Mouse (Mus musculus): ENCODE measurements around the gene Urod. TPM values are rescaled to one million over a fixed set of nuclear protein-coding genes. Genes with fewer than 3 reads are reported as not detected.

The Urod gene
- polyA plus RNA-seq, 2 experiments = 78.5 to 79.2 TPM

DNA sequence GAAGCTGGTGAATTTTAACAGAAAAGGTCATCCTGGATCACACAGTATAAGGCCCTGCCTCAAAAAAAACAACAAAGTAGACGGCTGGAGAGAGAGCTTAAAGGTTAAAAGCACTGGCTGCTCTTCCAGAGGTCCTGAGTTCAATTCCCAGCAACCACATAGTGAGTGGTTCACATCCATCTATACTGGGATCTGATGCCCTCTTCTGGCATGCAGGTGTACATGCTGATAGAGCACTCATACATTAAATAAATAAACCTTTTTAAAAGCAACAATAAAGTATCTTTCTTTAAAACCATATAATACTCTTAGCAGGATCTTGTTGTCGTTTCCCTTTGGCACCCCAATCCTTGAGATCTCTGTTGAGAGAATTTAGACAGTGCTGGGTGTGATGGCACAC, 17.7 kb downstream of the Urod start:
- DNase-seq (ENCODE audit: low spot score) (no peak), ATAC-seq (ENCODE audit: low FRiP score, low read depth) (no peak)
- TF ChIP-seq POLR2A (IDR thresholded peaks at IDR 0.05; ENCODE audit: borderline replicate concordance, extremely low read depth, insufficient read depth, insufficient read length) = no peak
- WGBS = 64% methylated on average over 2 of the region's 2 CpGs
- H3K4me2 ChIP-seq (replicated peaks; ENCODE audit: low read depth, low read length, severe bottlenecking) = no peak overlapping the region
- H3K27ac ChIP-seq (replicated peaks; ENCODE audit: low read depth, low read length) = no peak overlapping the region
- no peak overlapping the region for H3K9ac ChIP-seq (ENCODE audit: low read depth, low read length, severe bottlenecking)
- H3K4me1 ChIP-seq (ENCODE audit: control insufficient read depth, insufficient read depth, low read length) = no peaks in the 10 kb centered on the region
- no peak overlapping the region for H3K4me3 ChIP-seq (replicated peaks; ENCODE audit: low read length)
- H3K9me3 ChIP-seq (ENCODE audit: control insufficient read depth, low read length) = no peaks in the 10 kb centered on the region
- no peaks in the 10 kb centered on the region for H3K27me3 ChIP-seq (ENCODE audit: control insufficient read depth, insufficient read depth, low read length)
- H3K36me3 ChIP-seq (ENCODE audit: control insufficient read depth, insufficient read depth, low read length) = no peaks in the 10 kb centered on the region

DNA sequence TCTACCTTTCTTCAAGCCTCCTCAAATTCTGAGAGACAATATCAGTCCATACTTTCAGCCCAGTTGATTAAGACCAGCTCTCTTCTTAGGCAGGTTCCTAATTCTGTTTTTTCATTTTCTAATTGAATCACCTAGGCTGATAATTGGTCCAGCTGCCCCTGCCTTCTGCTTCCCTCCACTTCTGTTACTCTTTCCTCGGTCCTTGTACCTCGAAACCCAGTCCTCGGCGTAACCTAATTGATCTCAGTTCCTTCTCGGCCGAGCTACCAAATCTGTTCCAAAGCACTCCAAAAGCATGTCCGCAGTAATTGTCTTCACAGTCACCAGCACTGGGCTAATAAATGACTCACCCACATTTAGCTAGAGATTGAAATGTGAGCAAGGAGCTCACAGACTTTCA, 39.3 kb downstream of the Urod start:
- Histone ChIP-seq H3K36me3 (ENCODE audit: control insufficient read depth, insufficient read depth, low read length) (no peaks in the 10 kb centered on the region), H3K27me3 (ENCODE audit: control insufficient read depth, insufficient read depth, low read length) (no peaks in the 10 kb centered on the region), H3K4me3 (replicated peaks; ENCODE audit: low read length) (no peak overlapping the region), H3K4me2 (replicated peaks; ENCODE audit: low read depth, low read length, severe bottlenecking) (no peak overlapping the region), H3K9ac (ENCODE audit: low read depth, low read length, severe bottlenecking) (no peak overlapping the region), H3K4me1 (ENCODE audit: control insufficient read depth, insufficient read depth, low read length) (no peaks in the 10 kb centered on the region), H3K9me3 (ENCODE audit: control insufficient read depth, low read length) (no peaks in the 10 kb centered on the region), H3K27ac (replicated peaks; ENCODE audit: low read depth, low read length) (no peak overlapping the region)
- no peak for TF ChIP-seq POLR2A (IDR thresholded peaks at IDR 0.05; ENCODE audit: borderline replicate concordance, extremely low read depth, insufficient read depth, insufficient read length)
- DNase-seq (ENCODE audit: low spot score) (no peak), ATAC-seq (ENCODE audit: low FRiP score, low read depth) (no peak)
- 74% methylated on average over 7 of the region's 7 CpGs for WGBS

DNA sequence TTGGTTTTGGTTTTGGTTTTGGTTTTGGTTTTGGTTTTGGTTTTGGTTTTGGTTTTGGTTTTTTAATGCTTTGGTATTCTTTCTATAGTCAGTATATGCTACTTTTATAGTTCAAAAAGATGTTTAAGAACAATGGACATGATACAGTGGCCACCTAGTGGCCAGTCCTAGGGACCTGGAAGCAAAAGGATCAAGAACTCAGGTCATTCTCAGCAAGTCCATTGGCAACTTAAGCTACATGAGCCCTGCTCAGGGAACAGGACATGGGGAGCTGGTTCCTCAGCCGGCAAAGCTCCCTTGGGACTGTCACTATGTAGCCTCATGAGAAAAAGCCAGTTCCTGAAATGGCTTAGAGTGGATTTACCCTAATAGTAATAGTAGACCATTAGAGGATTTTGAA, 42.6 kb downstream of the Urod start:
- H3K27ac ChIP-seq (replicated peaks; ENCODE audit: low read depth, low read length) = no peak overlapping the region
- no peak overlapping the region for H3K4me3 ChIP-seq (replicated peaks; ENCODE audit: low read length)
- H3K4me1 ChIP-seq (ENCODE audit: control insufficient read depth, insufficient read depth, low read length) = no peaks in the 10 kb centered on the region
- no peak overlapping the region for H3K9ac ChIP-seq (ENCODE audit: low read depth, low read length, severe bottlenecking)
- no peaks in the 10 kb centered on the region for H3K9me3 ChIP-seq (ENCODE audit: control insufficient read depth, low read length)
- 58% methylated on average over 1 of the region's 1 CpGs for WGBS
- ATAC-seq (ENCODE audit: low FRiP score, low read depth) (no peak), DNase-seq (ENCODE audit: low spot score) (peak; percentile 4)
- H3K36me3 ChIP-seq (ENCODE audit: control insufficient read depth, insufficient read depth, low read length) = no peaks in the 10 kb centered on the region
- no peak overlapping the region for H3K4me2 ChIP-seq (replicated peaks; ENCODE audit: low read depth, low read length, severe bottlenecking)
- TF ChIP-seq POLR2A (IDR thresholded peaks at IDR 0.05; ENCODE audit: borderline replicate concordance, extremely low read depth, insufficient read depth, insufficient read length) = no peak
- no peaks in the 10 kb centered on the region for H3K27me3 ChIP-seq (ENCODE audit: control insufficient read depth, insufficient read depth, low read length)

DNA sequence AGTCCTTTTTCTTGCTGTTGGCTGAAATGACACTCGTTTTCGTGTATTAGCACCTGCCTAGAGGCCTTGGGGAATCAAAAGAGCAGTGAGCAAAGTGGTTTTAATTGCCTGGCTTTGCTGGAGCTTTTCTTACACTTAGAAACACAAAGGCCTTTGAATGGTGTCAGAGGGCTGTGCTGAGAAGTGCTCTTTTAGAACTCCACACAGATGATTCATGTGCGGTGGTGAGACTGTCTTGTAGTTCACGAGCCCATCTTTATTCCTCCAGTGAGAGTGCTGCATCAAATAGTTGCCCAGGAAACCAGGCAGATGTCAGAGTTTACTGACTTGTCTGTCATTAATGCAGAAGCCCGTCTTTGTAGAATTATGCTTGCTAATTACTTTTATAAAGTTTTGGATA, 50.2 kb downstream of the Urod start:
- TF ChIP-seq POLR2A (IDR thresholded peaks at IDR 0.05; ENCODE audit: borderline replicate concordance, extremely low read depth, insufficient read depth, insufficient read length) = no peak
- Histone ChIP-seq H3K9me3 (ENCODE audit: control insufficient read depth, low read length) (no peaks in the 10 kb centered on the region), H3K36me3 (ENCODE audit: control insufficient read depth, insufficient read depth, low read length) (no peaks in the 10 kb centered on the region), H3K4me1 (ENCODE audit: control insufficient read depth, insufficient read depth, low read length) (no peaks in the 10 kb centered on the region), H3K27ac (replicated peaks; ENCODE audit: low read depth, low read length) (no peak overlapping the region), H3K27me3 (ENCODE audit: control insufficient read depth, insufficient read depth, low read length) (no peaks in the 10 kb centered on the region), H3K4me3 (replicated peaks; ENCODE audit: low read length) (no peak overlapping the region), H3K4me2 (replicated peaks; ENCODE audit: low read depth, low read length, severe bottlenecking) (no peak overlapping the region), H3K9ac (ENCODE audit: low read depth, low read length, severe bottlenecking) (no peak overlapping the region)
- DNase-seq (ENCODE audit: low spot score) = no peak
- WGBS = 55% methylated on average over 5 of the region's 5 CpGs
- ATAC-seq (ENCODE audit: low FRiP score, low read depth) = no peak

DNA sequence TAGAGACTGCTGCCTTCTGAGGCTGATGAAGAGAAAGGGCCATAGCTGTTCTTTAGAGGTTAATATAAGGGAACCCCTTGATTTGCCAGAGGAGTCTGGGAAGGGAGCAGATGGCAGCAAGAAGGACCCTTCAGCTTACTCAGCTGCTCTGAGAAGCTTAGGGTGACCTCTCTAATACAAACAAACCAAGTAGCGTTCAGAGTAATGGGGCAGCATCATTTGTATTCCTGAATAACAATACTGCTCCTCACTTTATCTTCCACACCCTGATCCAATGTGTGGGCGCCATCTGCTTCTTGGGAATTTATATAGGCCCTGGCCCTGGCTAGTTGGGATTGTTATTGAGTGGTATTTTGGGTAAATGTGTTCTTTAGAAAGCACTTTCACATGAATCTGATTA, 51.5 kb downstream of the Urod start:
- H3K4me3 ChIP-seq (replicated peaks; ENCODE audit: low read length) = no peak overlapping the region
- TF ChIP-seq POLR2A (IDR thresholded peaks at IDR 0.05; ENCODE audit: borderline replicate concordance, extremely low read depth, insufficient read depth, insufficient read length) = no peak
- H3K9me3 ChIP-seq (ENCODE audit: control insufficient read depth, low read length) = no peaks in the 10 kb centered on the region
- H3K4me2 ChIP-seq (replicated peaks; ENCODE audit: low read depth, low read length, severe bottlenecking) = no peak overlapping the region
- H3K4me1 ChIP-seq (ENCODE audit: control insufficient read depth, insufficient read depth, low read length) = no peaks in the 10 kb centered on the region
- H3K27me3 ChIP-seq (ENCODE audit: control insufficient read depth, insufficient read depth, low read length) = no peaks in the 10 kb centered on the region
- no peak overlapping the region for H3K9ac ChIP-seq (ENCODE audit: low read depth, low read length, severe bottlenecking)
- 72% methylated on average over 2 of the region's 2 CpGs for WGBS
- H3K36me3 ChIP-seq (ENCODE audit: control insufficient read depth, insufficient read depth, low read length) = no peaks in the 10 kb centered on the region
- no peak overlapping the region for H3K27ac ChIP-seq (replicated peaks; ENCODE audit: low read depth, low read length)
- ATAC-seq (ENCODE audit: low FRiP score, low read depth) = no peak
- no peak for DNase-seq (ENCODE audit: low spot score)

Other genes with a start within 250 kb of the Urod start
- gene Toe1, start 186.8 kb downstream of the Urod start, polyA plus RNA-seq (2012; rRNA removed) = 44.1 and 44.6 TPM in 2 replicates
- 35.9 TPM in 2 replicates for gene Toe1, start 186.8 kb downstream of the Urod start, polyA plus RNA-seq (2014; fragmentation: Nextera tagmentation; extraction: Ambion mirVana)
- gene Mutyh, start 186.7 kb downstream of the Urod start, polyA plus RNA-seq (2012; rRNA removed) = 26.8 and 28.2 TPM in 2 replicates
- gene Mutyh, start 186.7 kb downstream of the Urod start, polyA plus RNA-seq (2014; fragmentation: Nextera tagmentation; extraction: Ambion mirVana) = 10.2 and 11.0 TPM in 2 replicates
- 0.57 and 0.79 TPM in 2 replicates for gene Hpdl, start 172.7 kb downstream of the Urod start, polyA plus RNA-seq (2012; rRNA removed)
- 0.39 and 1.1 TPM in 2 replicates for gene Hpdl, start 172.7 kb downstream of the Urod start, polyA plus RNA-seq (2014; fragmentation: Nextera tagmentation; extraction: Ambion mirVana)
- gene Zswim5, start 117.0 kb downstream of the Urod start, polyA plus RNA-seq (2012; rRNA removed) = 1.0 and 1.2 TPM in 2 replicates
- 0.23 and 0.58 TPM in 2 replicates for gene Zswim5, start 117.0 kb downstream of the Urod start, polyA plus RNA-seq (2014; fragmentation: Nextera tagmentation; extraction: Ambion mirVana)
- 24.6 and 35.4 TPM in 2 replicates for gene Hectd3, start 904 bp upstream of the Urod start, polyA plus RNA-seq (2012; rRNA removed)
- gene Hectd3, start 904 bp upstream of the Urod start, polyA plus RNA-seq (2014; fragmentation: Nextera tagmentation; extraction: Ambion mirVana) = 11.1 and 11.2 TPM in 2 replicates
- gene Eif2b3, start 25.0 kb upstream of the Urod start, polyA plus RNA-seq (2012; rRNA removed) = 20.7 and 30.0 TPM in 2 replicates
- 45.0 and 48.2 TPM in 2 replicates for gene Eif2b3, start 25.0 kb upstream of the Urod start, polyA plus RNA-seq (2014; fragmentation: Nextera tagmentation; extraction: Ambion mirVana)
- gene Ptch2, start 101.7 kb upstream of the Urod start, polyA plus RNA-seq (2012; rRNA removed) = 24.0 and 37.5 TPM in 2 replicates
- gene Ptch2, start 101.7 kb upstream of the Urod start, polyA plus RNA-seq (2014; fragmentation: Nextera tagmentation; extraction: Ambion mirVana) = 11.2 and 11.4 TPM in 2 replicates
- gene Btbd19, start 131.3 kb upstream of the Urod start, polyA plus RNA-seq (2012; rRNA removed) = 16.0 and 23.0 TPM in 2 replicates
- 5.0 and 6.2 TPM in 2 replicates for gene Btbd19, start 131.3 kb upstream of the Urod start, polyA plus RNA-seq (2014; fragmentation: Nextera tagmentation; extraction: Ambion mirVana)
- 0.10 and 0.14 TPM in 2 replicates for gene Tctex1d4, start 132.4 kb upstream of the Urod start, polyA plus RNA-seq (2012; rRNA removed)
- gene Tctex1d4, start 132.4 kb upstream of the Urod start, polyA plus RNA-seq (2014; fragmentation: Nextera tagmentation; extraction: Ambion mirVana) = not detected in 2 replicates
- 7.3 and 8.9 TPM in 2 replicates for gene Plk3, start 139.6 kb upstream of the Urod start, polyA plus RNA-seq (2012; rRNA removed)
- gene Plk3, start 139.6 kb upstream of the Urod start, polyA plus RNA-seq (2014; fragmentation: Nextera tagmentation; extraction: Ambion mirVana) = 4.7 and 5.8 TPM in 2 replicates
- 1,144 and 1,706 TPM in 2 replicates for gene Rps8, start 161.8 kb upstream of the Urod start, polyA plus RNA-seq (2012; rRNA removed)
- gene Rps8, start 161.8 kb upstream of the Urod start, polyA plus RNA-seq (2014; fragmentation: Nextera tagmentation; extraction: Ambion mirVana) = 1,276 and 1,329 TPM in 2 replicates
- gene Kif2c, start 188.2 kb upstream of the Urod start, polyA plus RNA-seq (2012; rRNA removed) = 30.4 and 36.9 TPM in 2 replicates
- gene Kif2c, start 188.2 kb upstream of the Urod start, polyA plus RNA-seq (2014; fragmentation: Nextera tagmentation; extraction: Ambion mirVana) = 43.3 and 50.9 TPM in 2 replicates

All from limb, embryonic 14.5 days (tissue).